Mouse (Mus musculus) heart, embryonic 12.5 days (tissue): ENCODE data around the gene Mapk7. TPM values are rescaled to one million over a fixed set of nuclear protein-coding genes. Genes with fewer than 3 reads are reported as not detected.
A peak's percentile ranks its signal among the peaks of the same experiment; 100 is the strongest.

Source experiments
- ATAC-seq: fragments of 200-750 bp; cut with Nextera tagmentation; 2 replicates; pipeline ENCODE4 v1.8.0; 2017; ENCODE audit warnings: moderate TSS enrichment, moderate library complexity; ENCODE audit not compliant: insufficient number of reproducible peaks, low FRiP score
- H3K27ac ChIP-seq: fragments of 300-500 bp; sonication (generic); 2 replicates; pipeline ENCODE4 v1.5.1; 2016; ENCODE audit warnings: mild to moderate bottlenecking, moderate library complexity; ENCODE audit not compliant: poor library complexity, severe bottlenecking
- H3K27me3 ChIP-seq: fragments of 300-500 bp; sonication (generic); replicated peaks from 2 replicates; pipeline ENCODE4 v1.6.1; 2016; ENCODE audit warnings: mild to moderate bottlenecking, moderate library complexity
- H3K36me3 ChIP-seq: fragments of 300-500 bp; sonication (generic); 2 replicates; pipeline ENCODE4 v1.6.1; 2016; ENCODE audit warnings: mild to moderate bottlenecking, moderate library complexity
- H3K4me1 ChIP-seq: fragments of 300-500 bp; sonication (generic); replicated peaks from 2 replicates; pipeline ENCODE4 v1.6.1; 2016; ENCODE audit warnings: mild to moderate bottlenecking
- H3K4me2 ChIP-seq: fragments of 300-500 bp; sonication (generic); 2 replicates; pipeline ENCODE4 v1.6.1; 2016; ENCODE audit warnings: mild to moderate bottlenecking, moderate library complexity
- H3K4me3 ChIP-seq: fragments of 300-500 bp; sonication (generic); 2 replicates; pipeline ENCODE4 v1.5.1; 2016; ENCODE audit warnings: mild to moderate bottlenecking
- H3K9ac ChIP-seq: fragments of 300-500 bp; sonication (generic); 2 replicates; pipeline ENCODE4 v1.6.1; 2016; ENCODE audit warnings: mild to moderate bottlenecking, moderate library complexity
- H3K9me3 ChIP-seq: fragments of 300-500 bp; sonication (generic); replicated peaks from 2 replicates; pipeline ENCODE4 v1.6.1; 2016; ENCODE audit warnings: mild to moderate bottlenecking, moderate library complexity
- WGBS: fragments of 180-500 bp; shearing (Covaris S2); methylation state at CpG from one replicate; pipeline ENCODE4 v1.1.7; 2016; 5-methylcytosine and 5-hydroxymethylcytosine counted together
- polyA plus RNA-seq: library from polyadenylated mRNA; unstranded; fragments of >200 nt; fragmentation: Nextera tagmentation; extraction: Ambion mirVana; gene quantifications from 2 replicates; pipeline ENCODE4 v1.2.1, GENCODE M21; 2016

The Mapk7 gene
- polyA plus RNA-seq, 1 experiment from 2014 or later, result 35.3 TPM

DNA sequence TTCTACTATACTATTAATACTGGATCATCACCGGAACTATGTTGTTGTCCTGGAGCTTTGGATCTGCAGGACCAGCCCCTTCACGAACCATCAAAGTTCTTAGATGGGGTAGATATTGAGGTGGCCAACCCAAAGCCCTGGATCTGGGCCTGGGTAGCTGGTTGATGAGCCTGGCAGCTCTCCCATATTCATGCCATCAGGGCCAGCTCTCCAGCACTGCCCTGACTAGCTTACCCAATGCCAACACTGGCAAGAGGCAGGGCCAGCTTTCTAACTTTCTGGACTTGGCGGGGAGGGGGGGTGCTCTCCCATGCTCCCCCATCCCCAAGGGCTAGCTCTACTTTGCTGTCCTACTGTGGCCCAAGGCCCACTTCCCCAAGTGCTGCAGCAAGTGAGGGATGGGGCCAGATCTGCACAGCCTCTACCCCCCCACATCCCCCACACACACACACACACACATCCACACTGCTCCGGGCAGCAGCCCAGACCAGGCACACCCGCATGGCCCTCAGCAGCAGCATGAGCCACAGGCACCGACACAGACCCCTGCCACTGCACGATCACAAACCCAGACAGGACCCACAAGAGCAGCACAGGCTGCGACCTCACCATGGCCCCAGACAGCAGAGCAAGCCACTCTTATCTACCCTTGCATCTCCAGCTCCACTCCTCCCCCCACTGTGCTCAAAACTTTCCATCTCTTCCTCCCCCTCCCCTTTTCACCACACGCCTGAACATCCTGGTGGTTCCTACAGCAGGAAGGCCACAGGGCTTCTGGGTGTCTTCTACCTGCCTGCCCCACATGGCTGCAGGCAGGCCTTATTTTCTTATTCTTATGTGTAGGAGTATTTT is 12.7 kb downstream of the Mapk7 start:
- Histone ChIP-seq H3K4me2 (no peak overlapping the region), H3K27me3 (no peaks in the 10 kb centered on the region), H3K36me3 (no peaks in the 10 kb centered on the region), H3K27ac (no peak overlapping the region), H3K4me1 (peaks cover 28% of the 10 kb centered on the region), H3K9me3 (no peaks in the 10 kb centered on the region), H3K4me3 (no peak overlapping the region), H3K9ac (no peak overlapping the region)
- ATAC-seq, result no peak
- 54% methylated on average over 9 of the region's 9 CpGs for WGBS

DNA sequence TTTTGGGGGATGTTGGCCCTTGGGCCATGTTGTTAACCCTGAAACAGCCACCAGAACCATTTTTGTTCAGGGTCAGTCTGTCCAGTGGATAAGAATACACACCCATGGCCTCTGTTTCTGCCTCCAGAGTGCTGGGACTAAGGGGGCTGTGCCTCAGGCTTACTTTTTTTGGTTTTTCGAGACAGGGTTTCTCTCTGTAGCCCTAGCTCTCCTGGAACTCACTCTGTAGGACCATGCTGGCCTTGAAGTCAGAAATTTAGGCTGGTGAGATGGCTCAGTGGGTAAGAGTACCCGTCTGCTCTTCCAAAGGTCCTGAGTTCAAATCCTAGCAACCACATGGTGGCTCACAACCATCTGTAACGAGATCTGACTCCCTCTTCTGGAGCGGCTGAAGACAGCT is 15.4 kb downstream of the Mapk7 start:
- Histone ChIP-seq H3K4me3 (no peak overlapping the region), H3K9me3 (no peaks in the 10 kb centered on the region), H3K9ac (no peak overlapping the region), H3K27me3 (no peaks in the 10 kb centered on the region), H3K4me1 (peaks cover 5% of the 10 kb centered on the region), H3K36me3 (no peaks in the 10 kb centered on the region), H3K4me2 (no peak overlapping the region), H3K27ac (no peak overlapping the region)
- no peak for ATAC-seq
- 83% methylated on average over 4 of the region's 4 CpGs for WGBS

DNA sequence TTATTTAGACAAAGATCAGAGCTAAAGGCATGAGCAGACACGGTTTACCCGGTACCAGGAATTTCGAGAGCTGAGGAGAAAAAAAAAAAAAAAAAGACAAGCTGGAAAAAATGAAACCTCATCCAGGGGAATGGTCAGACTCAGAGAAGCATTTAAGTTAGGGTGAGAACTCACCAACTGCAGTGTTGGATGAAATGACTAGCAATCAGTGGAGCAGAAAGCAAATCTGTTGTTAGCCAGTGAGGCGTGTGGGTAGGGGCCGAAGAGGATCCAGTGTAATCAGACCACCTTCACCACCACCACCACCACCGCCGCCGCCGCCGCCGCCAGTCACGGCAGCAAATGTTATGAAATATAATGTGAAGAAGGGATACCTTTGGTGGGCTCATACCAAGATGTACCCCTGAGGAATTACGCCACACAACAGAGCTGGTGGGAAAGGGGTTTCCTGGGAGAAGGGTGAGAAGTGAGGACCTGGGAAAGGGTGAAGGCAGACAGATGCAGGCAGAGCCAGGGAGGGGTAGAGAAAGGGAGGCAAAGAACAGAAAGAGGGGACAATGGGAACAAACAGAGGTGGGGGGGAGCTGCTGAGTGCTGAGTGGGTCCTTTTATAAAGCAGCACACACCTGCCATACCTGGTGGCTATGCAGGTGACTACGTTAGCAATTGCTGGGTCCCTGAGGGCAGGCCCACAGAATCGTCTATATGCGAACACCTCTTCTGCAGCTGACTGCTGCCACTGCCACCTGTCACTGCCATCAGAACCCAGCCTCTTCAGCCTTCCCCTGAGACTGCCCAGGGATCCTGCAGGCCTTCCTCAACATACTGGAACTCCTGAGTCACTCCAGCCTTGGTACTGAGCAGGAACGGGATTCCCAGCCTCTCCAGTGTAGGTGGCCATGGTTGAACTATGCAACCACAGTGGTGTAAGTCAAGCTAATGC is 16.4 kb downstream of the Mapk7 start:
- Histone ChIP-seq H3K27ac (no peak overlapping the region), H3K4me3 (no peak overlapping the region), H3K36me3 (no peaks in the 10 kb centered on the region), H3K9me3 (no peaks in the 10 kb centered on the region), H3K4me1 (peaks cover 5% of the 10 kb centered on the region), H3K9ac (no peak overlapping the region), H3K4me2 (no peak overlapping the region), H3K27me3 (no peaks in the 10 kb centered on the region)
- no peak for ATAC-seq
- WGBS, result 71% methylated on average over 17 of the region's 17 CpGs

DNA sequence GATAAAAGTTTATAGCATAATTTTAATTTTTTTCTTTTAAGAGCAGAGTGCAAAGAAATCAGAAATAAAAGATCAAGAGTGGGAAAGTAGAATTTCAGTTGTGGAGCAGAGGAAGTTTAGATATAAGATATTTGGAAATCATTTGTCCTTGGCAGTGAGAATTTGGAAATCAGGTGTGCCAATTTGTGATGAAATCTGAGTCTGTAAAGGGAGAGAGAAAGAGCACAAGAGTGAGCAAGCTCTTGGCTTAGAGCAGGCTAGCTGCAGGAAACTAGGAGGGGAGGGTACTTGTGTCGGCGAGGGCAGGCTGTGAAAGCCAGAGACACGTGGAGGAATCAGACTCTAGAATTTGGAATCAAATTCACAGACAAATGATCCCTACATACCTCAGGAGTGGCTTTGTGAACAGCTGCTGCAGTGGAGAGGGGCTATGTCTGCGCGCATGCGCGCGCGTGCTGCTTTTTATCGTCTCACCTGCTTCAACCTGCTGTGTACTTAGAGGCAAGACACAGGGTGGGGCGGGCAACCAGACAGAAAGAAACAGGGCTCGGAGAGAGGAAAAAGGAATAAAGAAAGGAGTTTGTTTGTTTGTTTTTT is 17.3 kb downstream of the Mapk7 start:
- Histone ChIP-seq H3K4me2 (peak overlapping the region; percentile 33), H3K27ac (no peak overlapping the region), H3K9ac (no peak overlapping the region), H3K4me3 (no peak overlapping the region), H3K27me3 (no peaks in the 10 kb centered on the region), H3K4me1 (peaks cover 4% of the 10 kb centered on the region), H3K9me3 (no peaks in the 10 kb centered on the region), H3K36me3 (no peaks in the 10 kb centered on the region)
- no peak for ATAC-seq
- WGBS, result 55% methylated on average over 12 of the region's 12 CpGs

DNA sequence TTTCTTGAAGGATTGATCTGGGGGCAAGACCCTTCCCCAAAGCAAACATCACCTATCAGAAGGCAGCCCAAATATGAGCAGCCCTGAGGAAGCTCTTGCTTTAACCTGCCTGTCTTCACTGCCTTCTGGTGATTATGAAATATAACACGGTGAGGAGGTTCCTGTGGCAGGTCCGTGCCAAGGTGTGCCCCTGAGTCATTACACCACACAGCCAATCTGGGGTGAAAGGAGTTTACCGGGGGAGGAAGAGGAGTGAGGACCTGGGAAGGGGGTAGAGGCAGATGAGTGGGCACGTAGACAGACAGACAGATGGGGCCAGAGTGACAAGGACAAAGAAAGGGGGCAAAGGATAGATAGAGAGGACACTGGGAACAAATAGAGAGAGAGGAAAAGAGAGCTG is 20.6 kb downstream of the Mapk7 start:
- H3K4me2 ChIP-seq, result no peak overlapping the region
- 72% methylated on average over 4 of the region's 4 CpGs for WGBS

DNA sequence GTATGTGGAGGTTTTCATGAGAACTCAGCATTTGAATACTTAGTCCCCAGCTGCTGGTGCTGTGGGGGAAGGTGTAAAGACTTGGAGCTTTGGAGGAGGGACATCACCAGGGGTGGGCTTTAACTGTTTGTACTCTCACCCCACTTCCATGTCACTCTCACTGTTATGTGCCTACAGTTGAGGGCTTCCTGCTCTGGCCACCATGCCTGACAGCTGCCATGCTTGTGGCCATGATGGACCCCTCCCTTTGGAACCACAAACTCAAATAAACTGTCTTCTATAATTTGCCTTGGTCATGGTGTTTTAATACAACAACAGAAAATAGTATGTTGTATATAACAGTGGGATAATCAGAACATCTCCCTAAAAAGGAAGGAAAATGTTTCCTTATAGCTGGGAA is 23.3 kb downstream of the Mapk7 start:
- H3K36me3 ChIP-seq, result no peaks in the 10 kb centered on the region
- no peak overlapping the region for H3K27ac ChIP-seq
- no peaks in the 10 kb centered on the region for H3K9me3 ChIP-seq
- H3K4me2 ChIP-seq, result no peak overlapping the region
- no peaks in the 10 kb centered on the region for H3K27me3 ChIP-seq
- H3K4me1 ChIP-seq, result no peaks in the 10 kb centered on the region; the same call in 1 of the 2 replicates
- no peak overlapping the region for H3K4me3 ChIP-seq
- no peak for ATAC-seq
- no peak overlapping the region for H3K9ac ChIP-seq

More for the DNA sequence above, 20.6 kb downstream of the Mapk7 start:
- Histone ChIP-seq H3K36me3 (no peaks in the 10 kb centered on the region), H3K9ac (no peak overlapping the region), H3K4me1 (no peaks in the 10 kb centered on the region; the same call in 1 of the 2 replicates), H3K9me3 (no peaks in the 10 kb centered on the region), H3K4me3 (no peak overlapping the region), H3K27me3 (no peaks in the 10 kb centered on the region), H3K27ac (no peak overlapping the region)
- no peak for ATAC-seq

DNA sequence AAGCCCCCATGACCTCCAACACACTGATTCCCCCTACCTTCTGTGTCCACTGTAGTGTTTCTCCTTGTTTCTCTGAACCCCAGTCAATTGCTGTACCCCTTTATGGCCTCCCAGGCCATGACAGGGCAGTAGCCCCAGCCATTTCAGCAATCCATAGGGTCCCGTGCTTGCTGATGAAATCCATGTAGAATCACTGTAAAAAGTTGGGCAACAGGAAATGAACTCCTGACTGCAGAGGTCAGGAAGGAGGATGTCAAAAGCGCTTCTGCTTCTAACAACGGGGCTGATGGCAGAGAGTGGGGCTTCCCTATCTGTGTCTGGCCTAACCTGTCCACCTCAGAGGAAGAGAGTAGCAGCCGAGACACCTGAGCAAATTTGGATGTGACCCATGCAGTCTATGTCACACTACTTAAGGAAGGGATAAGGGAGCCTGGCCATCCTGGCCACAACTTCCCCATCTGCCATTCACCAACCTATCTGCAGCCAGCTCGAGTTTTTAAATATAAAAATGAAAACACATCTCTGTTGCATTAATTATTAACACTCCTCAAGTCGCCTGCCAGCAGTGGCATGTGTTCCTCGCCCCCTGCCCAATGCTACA is 24.8 kb downstream of the Mapk7 start:
- 60% methylated on average over 7 of the region's 7 CpGs for WGBS
- Histone ChIP-seq H3K27me3 (no peaks in the 10 kb centered on the region), H3K9me3 (no peaks in the 10 kb centered on the region), H3K9ac (no peak overlapping the region), H3K4me3 (no peak overlapping the region), H3K4me1 (no peaks in the 10 kb centered on the region; the same call in 1 of the 2 replicates), H3K36me3 (no peaks in the 10 kb centered on the region), H3K27ac (no peak overlapping the region), H3K4me2 (no peak overlapping the region)
- ATAC-seq, result no peak

DNA sequence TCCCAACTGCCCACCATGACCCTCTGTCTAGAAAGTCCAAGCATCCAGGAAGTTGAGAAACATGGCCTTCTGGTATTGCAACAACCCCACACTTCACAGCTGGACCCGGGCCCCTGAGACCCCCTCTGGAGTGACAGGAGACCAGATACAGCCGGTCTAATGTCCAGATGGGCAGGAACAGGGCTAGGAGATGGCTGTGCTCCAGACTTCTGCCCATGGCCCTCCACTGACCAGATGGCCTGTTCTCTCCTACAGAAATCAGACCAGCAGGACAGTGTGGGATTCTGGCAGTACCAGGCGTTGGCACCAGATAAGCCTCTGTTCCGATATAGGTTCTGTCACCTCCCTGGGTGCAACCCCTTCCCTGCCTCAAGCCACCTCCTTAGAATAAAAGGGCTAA is 25.7 kb downstream of the Mapk7 start:
- no peak overlapping the region for H3K27ac ChIP-seq

DNA sequence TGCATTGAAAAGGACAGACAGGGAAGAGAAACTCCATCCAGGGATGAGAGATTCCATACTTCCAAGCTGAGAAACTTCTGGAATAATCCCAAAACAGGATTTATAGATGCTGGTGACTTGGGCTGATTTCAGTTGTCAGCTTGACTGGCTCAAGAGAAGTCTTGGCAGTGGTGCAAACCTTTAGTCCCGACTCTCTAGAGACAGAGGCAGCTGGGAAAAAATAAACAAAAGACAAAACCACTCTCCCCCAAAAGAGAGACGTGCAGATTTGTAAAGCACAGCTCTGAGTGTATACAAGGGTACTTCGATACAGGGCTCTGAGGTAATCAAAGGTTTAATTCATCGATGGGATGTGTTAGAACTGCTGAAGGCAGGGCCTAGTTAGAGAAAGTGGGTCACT is 28.8 kb downstream of the Mapk7 start:
- 55% methylated on average over 4 of the region's 4 CpGs for WGBS
- Histone ChIP-seq H3K36me3 (no peaks in the 10 kb centered on the region), H3K9me3 (no peaks in the 10 kb centered on the region), H3K27ac (no peak overlapping the region), H3K4me3 (no peak overlapping the region), H3K27me3 (no peaks in the 10 kb centered on the region), H3K9ac (no peak overlapping the region), H3K4me2 (no peak overlapping the region), H3K4me1 (no peaks in the 10 kb centered on the region; the same call in 1 of the 2 replicates)
- no peak for ATAC-seq

More for the DNA sequence above, 25.7 kb downstream of the Mapk7 start:
- no peaks in the 10 kb centered on the region for H3K36me3 ChIP-seq
- ATAC-seq, result no peak
- H3K4me1 ChIP-seq, result no peaks in the 10 kb centered on the region; the same call in 1 of the 2 replicates
- H3K27me3 ChIP-seq, result no peaks in the 10 kb centered on the region
- no peak overlapping the region for H3K4me3 ChIP-seq
- H3K9ac ChIP-seq, result no peak overlapping the region
- 72% methylated on average over 4 of the region's 4 CpGs for WGBS
- no peak overlapping the region for H3K4me2 ChIP-seq
- no peaks in the 10 kb centered on the region for H3K9me3 ChIP-seq

DNA sequence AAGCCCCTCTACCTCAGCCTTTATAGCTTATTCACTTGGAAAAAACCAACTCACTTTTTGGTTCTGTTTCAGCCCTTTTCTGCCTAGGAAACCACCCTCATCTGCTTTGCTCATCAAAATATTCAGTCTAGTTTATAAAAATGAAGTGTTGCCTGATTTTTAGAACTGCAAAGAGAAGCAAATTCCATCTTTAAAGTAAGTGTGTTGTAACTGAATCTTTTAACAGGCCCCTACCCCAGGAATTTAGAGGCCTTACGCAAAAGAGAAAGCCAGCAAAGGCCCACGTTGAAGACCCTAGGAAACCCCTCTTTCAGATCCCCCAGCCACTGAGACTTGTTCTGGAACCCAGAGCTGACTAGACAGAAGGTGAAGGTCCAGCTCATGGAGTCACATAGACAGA is 30.1 kb downstream of the Mapk7 start:
- ATAC-seq, result no peak
- WGBS, result 73% methylated on average over 2 of the region's 2 CpGs
- no peak overlapping the region for H3K27ac ChIP-seq

More for the DNA sequence above, 30.1 kb downstream of the Mapk7 start:
- H3K4me2 ChIP-seq, result no peak overlapping the region
- H3K4me1 ChIP-seq, result no peaks in the 10 kb centered on the region; the same call in 1 of the 2 replicates
- no peaks in the 10 kb centered on the region for H3K9me3 ChIP-seq
- H3K9ac ChIP-seq, result no peak overlapping the region
- H3K4me3 ChIP-seq, result no peak overlapping the region
- H3K27me3 ChIP-seq, result no peaks in the 10 kb centered on the region
- H3K36me3 ChIP-seq, result no peaks in the 10 kb centered on the region
